Mouse (Mus musculus): ENCODE results near the gene Ctbp1.

The Ctbp1 gene

GRCm38 (mm10) chr5:33208533-33209245, 66.1 kb downstream of the Ctbp1 start:
- DNase-seq (ENCODE audit: low spot score) = no peak

- no peak for DNase-seq (ENCODE audit: low spot score)
Measured at GRCm38 (mm10) chr5:33207136-33207535, 67.7 kb downstream of the Ctbp1 start.

- DNase-seq (ENCODE audit: low spot score) = no peak
Measured at GRCm38 (mm10) chr5:33206328-33206727, 68.5 kb downstream of the Ctbp1 start.

GRCm38 (mm10) chr5:33204284-33204683, 70.5 kb downstream of the Ctbp1 start:
- DNase-seq (ENCODE audit: low spot score) = no peak

- peak; percentile 96 for DNase-seq (ENCODE audit: low spot score)
Measured at GRCm38 (mm10) chr5:33203691-33204242, 71.0 kb downstream of the Ctbp1 start.

- DNase-seq (ENCODE audit: low spot score) = no peak
Measured at GRCm38 (mm10) chr5:33203171-33203565, 71.6 kb downstream of the Ctbp1 start.

- no peak for DNase-seq (ENCODE audit: low spot score)
Measured at GRCm38 (mm10) chr5:33202516-33203170, 72.2 kb downstream of the Ctbp1 start.

- DNase-seq (ENCODE audit: low spot score) = peak; percentile 3
Measured at GRCm38 (mm10) chr5:33201697-33202096, 73.1 kb downstream of the Ctbp1 start.

- no peak for DNase-seq (ENCODE audit: low spot score)
Measured at GRCm38 (mm10) chr5:33200071-33200470, 74.7 kb downstream of the Ctbp1 start.
